Mouse (Mus musculus) liver, adult 2 months (tissue): ENCODE measurements at regions not wholly inside any gene's neighbourhood (a gene's known extent, or its start where the extent isn't known, plus 50 kb on each side); places are given as distances from the start of the nearest gene placed in this dataset.

Source experiments
- DNase-seq: peaks from one replicate; pipeline ENCODE4 v3.0.0-alpha.2; 2011; ENCODE audit warnings: low read depth, low spot score; ENCODE audit errors: extremely low read depth
- H3K27ac ChIP-seq: fragments of 200-500 bp; replicated peaks from 2 replicates; pipeline ENCODE4 v1.5.1; 2012; ENCODE audit warnings: low read depth, mild to moderate bottlenecking, control low read depth, inconsistent platforms, low read length; ENCODE audit not compliant: insufficient read depth
- H3K27me3 ChIP-seq: fragments of 200-500 bp; 2 replicates; pipeline ENCODE4 v1.6.1; 2012; ENCODE audit warnings: mild to moderate bottlenecking, moderate library complexity, low read length, inconsistent platforms; ENCODE audit not compliant: control insufficient read depth, insufficient read depth
- H3K36me3 ChIP-seq: fragments of 200-500 bp; 2 replicates; pipeline ENCODE4 v1.6.1; 2012; ENCODE audit warnings: low read length, inconsistent platforms; ENCODE audit not compliant: control insufficient read depth, insufficient read depth
- H3K4me1 ChIP-seq: fragments of 200-500 bp; 2 replicates; pipeline ENCODE4 v1.6.1; 2011; ENCODE audit warnings: low read length; ENCODE audit not compliant: control insufficient read depth, insufficient read depth
- H3K4me3 ChIP-seq: fragments of 200-500 bp; 2 replicates; pipeline ENCODE4 v1.5.1; 2011; ENCODE audit warnings: low read depth, mild to moderate bottlenecking, control low read depth, low read length, moderate library complexity; ENCODE audit not compliant: insufficient read depth
- H3K79me2 ChIP-seq: fragments of 200-500 bp; 2 replicates; pipeline ENCODE4 v1.6.1; 2012; ENCODE audit warnings: inconsistent platforms, mild to moderate bottlenecking, low read length, moderate library complexity; ENCODE audit not compliant: control insufficient read depth, insufficient read depth
- H3K9ac ChIP-seq: fragments of 200-500 bp; 2 replicates; pipeline ENCODE4 v1.6.1; 2012; ENCODE audit warnings: low read depth, mild to moderate bottlenecking, control low read depth, inconsistent platforms, low read length
- CTCF ChIP-seq: fragments of 200-500 bp; IDR thresholded peaks from 2 replicates; pipeline ENCODE4 v1.5.1; 2011; ENCODE audit warnings: low read depth, low read length, control low read depth
- POLR2A ChIP-seq: fragments of 200-500 bp; IDR thresholded peaks from 2 replicates; pipeline ENCODE4 v1.6.1; 2011; ENCODE audit warnings: low read length, control low read depth; ENCODE audit not compliant: insufficient read depth; ENCODE audit errors: extremely low read depth
- WGBS: fragments of 180-500 bp; shearing (Covaris S2); methylation state at CpG from one replicate; pipeline ENCODE4 v1.1.7; 2018; 5-methylcytosine and 5-hydroxymethylcytosine counted together

DNA sequence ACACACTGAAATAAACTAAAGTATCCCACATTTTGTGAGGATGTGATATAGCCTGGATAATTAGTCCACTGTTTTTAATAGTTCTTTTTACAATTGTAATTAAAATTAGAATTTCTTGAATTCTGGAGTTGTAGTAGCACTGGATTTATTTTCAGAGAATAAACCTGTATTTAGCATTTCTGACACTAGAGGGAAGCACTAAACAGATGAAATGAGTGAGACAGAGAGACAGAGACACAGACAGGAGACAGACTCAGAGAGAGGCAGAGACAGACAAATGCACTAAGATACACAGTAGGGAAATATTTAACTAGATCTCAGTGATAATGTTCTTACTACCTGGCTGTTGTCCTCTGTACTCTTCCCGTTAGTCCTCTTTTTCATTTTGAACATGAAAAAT is 108.6 kb upstream of the Pfkp start:
- Histone ChIP-seq H3K27ac (no peak overlapping the region), H3K27me3 (no peaks in the 10 kb centered on the region), H3K9ac (no peak overlapping the region), H3K36me3 (no peaks in the 10 kb centered on the region), H3K4me3 (no peak overlapping the region), H3K79me2 (no peaks in the 10 kb centered on the region), H3K4me1 (no peaks in the 10 kb centered on the region)
- DNase-seq: peak; percentile 41
- 0 out of 2 replicates have a peak, but pooled peaks have one; percentile 5 for TF ChIP-seq CTCF
- TF ChIP-seq POLR2A: no peak
- 25% methylated on average over 1 of the region's 1 CpGs for WGBS

DNA sequence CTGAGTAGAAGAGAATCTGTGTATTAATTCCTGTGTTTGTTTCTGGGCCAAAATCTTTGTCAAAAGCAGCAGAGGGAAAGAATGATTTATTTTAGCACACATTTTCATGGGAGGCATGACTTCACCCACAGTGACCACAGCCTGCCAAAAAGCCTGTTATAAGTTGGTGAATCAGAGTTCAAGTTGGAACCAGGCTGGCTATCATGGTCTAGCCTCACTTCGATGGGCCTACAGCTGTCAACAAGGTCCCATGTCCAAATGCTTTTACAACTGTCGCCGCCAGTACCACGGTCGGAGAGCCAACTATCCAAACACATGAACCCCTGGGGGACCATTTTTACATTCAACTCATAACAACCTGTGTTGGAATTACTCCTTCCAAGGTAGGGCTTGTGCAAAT is 103.0 kb upstream of the Pfkp start:
- no peak for DNase-seq
- Histone ChIP-seq H3K4me1 (no peaks in the 10 kb centered on the region), H3K27ac (no peak overlapping the region), H3K27me3 (no peaks in the 10 kb centered on the region), H3K9ac (no peak overlapping the region), H3K36me3 (no peaks in the 10 kb centered on the region), H3K79me2 (no peaks in the 10 kb centered on the region), H3K4me3 (no peak overlapping the region)
- TF ChIP-seq POLR2A (no peak), CTCF (no peak)
- WGBS: 92% methylated on average over 5 of the region's 5 CpGs

DNA sequence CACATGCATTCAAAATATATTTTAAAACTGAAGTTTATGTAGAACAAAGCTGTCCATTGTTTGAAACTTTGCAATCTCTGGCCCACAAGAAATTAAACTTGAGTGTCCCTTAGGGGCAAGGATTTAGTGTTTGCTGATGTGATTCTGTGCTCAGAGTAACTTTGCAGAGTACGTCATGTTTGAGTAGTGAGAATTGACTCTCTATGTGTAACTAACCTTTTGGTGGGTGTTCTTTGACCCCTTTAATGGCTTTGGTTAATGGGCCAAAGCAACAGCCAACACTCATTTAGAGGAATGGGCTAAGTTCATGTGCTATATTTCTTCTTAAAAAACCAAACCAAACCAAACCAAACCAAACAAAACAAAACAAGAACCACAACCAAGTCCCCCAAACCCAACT is 102.6 kb upstream of the Pfkp start:
- no peak for DNase-seq
- no peak overlapping the region for H3K9ac ChIP-seq
- no peaks in the 10 kb centered on the region for H3K36me3 ChIP-seq
- no peaks in the 10 kb centered on the region for H3K4me1 ChIP-seq
- 38% methylated on average over 1 of the region's 1 CpGs for WGBS
- TF ChIP-seq POLR2A (no peak), CTCF (no peak)
- no peak overlapping the region for H3K4me3 ChIP-seq
- no peaks in the 10 kb centered on the region for H3K79me2 ChIP-seq
- no peaks in the 10 kb centered on the region for H3K27me3 ChIP-seq
- no peak overlapping the region for H3K27ac ChIP-seq

DNA sequence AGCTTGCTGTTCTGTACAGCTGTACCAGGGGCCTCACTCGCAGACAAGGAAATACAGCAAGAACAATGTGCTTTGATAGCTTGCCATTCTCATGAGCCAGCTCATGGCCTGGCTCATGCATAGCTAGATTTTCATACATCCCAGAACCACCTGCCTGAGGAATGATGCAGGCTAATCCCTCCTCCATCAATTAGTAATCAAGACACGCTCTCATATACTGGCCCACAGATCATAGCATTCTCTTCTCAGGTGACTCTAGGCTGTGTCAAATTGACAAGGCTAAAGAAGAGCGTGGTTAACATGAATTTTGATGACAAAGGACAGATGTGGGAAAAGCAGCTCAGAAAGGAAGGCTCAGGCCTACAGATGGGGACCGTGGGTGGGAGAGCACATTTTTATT is 93.3 kb upstream of the Pfkp start:
- 83% methylated on average over 4 of the region's 4 CpGs for WGBS
- no peak for TF ChIP-seq POLR2A
- TF ChIP-seq CTCF: no peak
- H3K79me2 ChIP-seq: no peaks in the 10 kb centered on the region
- DNase-seq: no peak
- no peak overlapping the region for H3K27ac ChIP-seq
- no peaks in the 10 kb centered on the region for H3K4me1 ChIP-seq
- H3K9ac ChIP-seq: no peak overlapping the region
- no peaks in the 10 kb centered on the region for H3K36me3 ChIP-seq
- H3K27me3 ChIP-seq: 0 out of 2 replicates have a peak, but pooled peaks cover 2% of the 10 kb centered on the region
- no peak overlapping the region for H3K4me3 ChIP-seq

DNA sequence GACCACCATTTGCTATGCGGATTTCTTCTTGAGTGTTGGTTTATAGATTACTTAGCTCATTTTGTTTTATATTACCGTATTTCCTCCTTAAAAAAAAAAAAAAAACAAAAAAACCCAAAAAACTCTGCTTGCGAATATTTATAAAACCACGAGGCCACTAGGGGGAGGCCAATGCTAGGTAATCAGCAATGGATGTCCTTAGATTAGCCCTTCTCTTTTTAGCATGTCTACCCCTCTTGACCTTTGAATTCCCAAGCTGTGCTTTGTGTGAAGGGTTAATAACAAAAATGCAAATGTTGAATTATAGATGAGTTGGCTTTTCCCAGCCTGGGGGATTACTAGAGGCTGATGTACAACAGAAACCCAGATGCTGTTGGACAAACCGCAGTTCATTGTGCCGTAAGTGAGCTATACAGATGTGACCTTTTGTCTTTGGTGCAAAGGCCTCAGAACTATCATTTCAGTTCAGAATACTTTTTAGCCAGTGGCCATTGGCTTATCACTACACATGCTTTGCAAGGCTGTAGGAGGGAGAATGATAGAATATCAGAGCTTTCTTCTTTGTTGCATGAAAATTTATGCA is 88.5 kb upstream of the Pfkp start:
- H3K36me3 ChIP-seq: no peaks in the 10 kb centered on the region
- WGBS: 74% methylated on average over 6 of the region's 6 CpGs
- no peaks in the 10 kb centered on the region for H3K79me2 ChIP-seq
- no peak overlapping the region for H3K27ac ChIP-seq
- 0 out of 2 replicates have a peak, but pooled peaks cover 2% of the 10 kb centered on the region for H3K27me3 ChIP-seq
- H3K4me3 ChIP-seq: no peak overlapping the region
- TF ChIP-seq POLR2A (no peak), CTCF (no peak)
- no peak for DNase-seq
- no peak overlapping the region for H3K9ac ChIP-seq
- H3K4me1 ChIP-seq: no peaks in the 10 kb centered on the region
